Mouse (Mus musculus) ES-E14 (cell line): ENCODE measurements around the gene She. TPM values are rescaled to one million over a fixed set of nuclear protein-coding genes. Genes with fewer than 3 reads are reported as not detected.
A peak's percentile ranks its signal among the peaks of the same experiment; 100 is the strongest.

Source experiments
- DNase-seq: peaks from one replicate; pipeline ENCODE4 v3.0.0-alpha.2; 2013; ENCODE audit warnings: low read depth, low spot score
- H3K27ac ChIP-seq: 2 replicates; pipeline ENCODE4 v1.5.1; 2012; ENCODE audit warnings: low read depth, mild to moderate bottlenecking, low read length, moderate library complexity, mixed read lengths; ENCODE audit not compliant: poor library complexity, insufficient read depth, severe bottlenecking
- H3K36me3 ChIP-seq: 2 replicates; pipeline ENCODE4 v1.6.1; 2012; ENCODE audit warnings: mild to moderate bottlenecking, low read length, moderate library complexity, mixed read lengths; ENCODE audit not compliant: control insufficient read depth, poor library complexity, insufficient read depth, severe bottlenecking
- H3K4me1 ChIP-seq, 2 experiments: fragments of 150-350 bp in 1 of 2; sonication (generic) in 1 of 2; 2 replicates each; pipeline ENCODE4 v1.6.1; 2012; ENCODE audit warnings: low read length in 2 of 2, mild to moderate bottlenecking in 1 of 2, mixed read lengths in 1 of 2; ENCODE audit not compliant: control insufficient read depth in 2 of 2, insufficient read depth in 2 of 2, poor library complexity in 1 of 2
- H3K4me3 ChIP-seq, 2 experiments: fragments of 150-350 bp in 1 of 2; sonication (generic) in 1 of 2; 2 replicates each; pipeline ENCODE4 v1.5.1; 2012; ENCODE audit warnings: low read length in 2 of 2, low read depth in 1 of 2, mild to moderate bottlenecking in 1 of 2, mixed read lengths in 1 of 2; ENCODE audit not compliant: insufficient read depth in 1 of 2, poor library complexity in 1 of 2, severe bottlenecking in 1 of 2
- H3K9ac ChIP-seq: 2 replicates; pipeline ENCODE4 v1.6.1; 2012; ENCODE audit warnings: low read depth, mild to moderate bottlenecking, low read length, mixed read lengths; ENCODE audit not compliant: poor library complexity, insufficient read depth, severe bottlenecking
- H3K9me3 ChIP-seq: fragments of 150-350 bp; sonication (generic); 2 replicates; pipeline ENCODE4 v1.6.1; 2012; ENCODE audit warnings: low read depth, mild to moderate bottlenecking, low read length; ENCODE audit not compliant: control insufficient read depth, insufficient read depth
- CHD2 ChIP-seq: IDR thresholded peaks from 2 replicates; pipeline ENCODE4 v1.6.1; 2014; ENCODE audit warnings: mild to moderate bottlenecking, low read depth, low read length, inconsistent platforms
- HCFC1 ChIP-seq: IDR thresholded peaks from 2 replicates; pipeline ENCODE4 v1.6.1; 2012; ENCODE audit warnings: low read length, inconsistent platforms, borderline replicate concordance; ENCODE audit not compliant: insufficient read depth
- MAFK ChIP-seq: IDR thresholded peaks from 2 replicates; pipeline ENCODE4 v1.6.1; 2014; ENCODE audit warnings: mild to moderate bottlenecking, low read depth, low read length, inconsistent platforms; ENCODE audit not compliant: insufficient read depth
- ZC3H11A ChIP-seq: IDR thresholded peaks from 2 replicates; pipeline ENCODE4 v1.6.1; 2012; ENCODE audit warnings: low read depth, mild to moderate bottlenecking, inconsistent platforms, low read length, borderline replicate concordance
- ZNF384 ChIP-seq: IDR thresholded peaks from 2 replicates; pipeline ENCODE4 v1.6.1; 2012; ENCODE audit warnings: low read depth, low read length, inconsistent platforms
- in situ Hi-C, 2 experiments: fragments of 600-800 bp; cut with MboI; formaldehyde crosslinking; loops; one replicate each; pipeline ENCODE4 v1.15.1; 2025; ENCODE audit warnings: low sequenced_read_pairs in 2 of 2, inconsistent platforms in 1 of 2; ENCODE audit not compliant: unreplicated experiment in 2 of 2
- total RNA-seq: library from RNA; depleted of rRNA; stranded (reverse); fragments of 300-350 nt; gene quantifications from 2 replicates; pipeline ENCODE4 v1.2.3, GENCODE M21; 2012

The She gene
- total RNA-seq, 1 experiment = 2.6 TPM

DNA sequence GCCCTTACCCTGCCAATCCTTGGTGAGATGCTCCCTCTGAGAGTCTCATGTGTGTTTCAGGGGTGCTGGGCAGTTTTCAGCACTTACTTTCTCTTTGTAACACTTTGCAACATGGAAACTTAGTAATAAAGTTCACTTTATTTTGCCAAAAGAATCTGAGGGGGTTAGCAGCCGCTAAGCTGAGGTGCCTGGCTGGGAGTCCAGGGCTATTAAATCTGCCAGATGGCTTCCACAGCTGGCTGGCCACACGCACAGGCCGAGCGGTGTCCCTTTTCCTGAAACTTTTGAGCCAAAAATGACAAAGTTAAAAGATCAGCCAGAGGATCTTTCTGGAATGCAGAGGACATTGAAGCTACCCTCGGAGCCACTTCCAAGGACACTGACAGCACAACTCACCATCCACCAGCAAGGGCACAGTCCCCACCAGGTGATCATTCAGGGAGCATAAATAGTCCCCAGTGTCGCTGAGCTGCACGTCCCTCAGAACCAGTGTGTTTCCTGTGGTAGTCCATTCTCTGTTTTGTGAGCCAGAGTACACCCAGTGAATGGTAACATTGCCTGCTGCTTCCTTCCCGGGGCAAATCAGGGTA lies 58.8 kb downstream of the She start:
- H3K36me3 ChIP-seq = no peaks in the 10 kb centered on the region
- peaks cover 0 to 3% of the 10 kb centered on the region in 2 experiments; a peak in 1 of 4 replicates for H3K4me1 ChIP-seq
- no peak overlapping the region for H3K9ac ChIP-seq
- H3K4me3 ChIP-seq = no peak overlapping the region
- no peak overlapping the region for H3K27ac ChIP-seq
- no peak for DNase-seq
- no peak for TF ChIP-seq MAFK
- no peak for TF ChIP-seq ZC3H11A
- TF ChIP-seq HCFC1 = no peak
- no peak for TF ChIP-seq ZNF384
- no peak for TF ChIP-seq CHD2
- no peaks in the 10 kb centered on the region for H3K9me3 ChIP-seq
- in situ Hi-C loops = no loop called here

DNA sequence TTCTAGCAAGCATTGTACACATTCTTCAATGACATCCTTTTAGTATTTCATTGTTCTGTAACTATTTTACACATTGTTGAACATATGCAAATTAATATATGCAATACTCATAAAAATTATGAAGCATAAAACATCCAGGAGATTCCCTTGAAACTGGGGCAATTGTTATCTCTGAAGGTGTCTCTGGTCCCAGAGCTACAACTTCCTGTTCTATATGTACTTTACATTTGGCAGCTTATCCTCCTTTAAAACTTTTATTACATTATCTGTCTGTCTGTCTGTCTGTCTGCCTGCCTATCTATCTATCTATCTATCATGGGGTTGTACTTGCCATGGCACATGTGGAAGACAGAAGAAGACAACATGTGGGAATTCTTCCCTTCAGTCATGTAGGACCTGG lies 60.5 kb downstream of the She start:
- Histone ChIP-seq H3K27ac (no peak overlapping the region), H3K4me3 (no peak overlapping the region), H3K9ac (no peak overlapping the region), H3K4me1 (no peaks in the 10 kb centered on the region; a peak in 2 of 4 replicates), H3K9me3 (no peaks in the 10 kb centered on the region), H3K36me3 (no peaks in the 10 kb centered on the region)
- DNase-seq = no peak
- in situ Hi-C loops = no loop called here
- TF ChIP-seq ZC3H11A (no peak), HCFC1 (no peak), CHD2 (no peak), MAFK (no peak), ZNF384 (no peak)

DNA sequence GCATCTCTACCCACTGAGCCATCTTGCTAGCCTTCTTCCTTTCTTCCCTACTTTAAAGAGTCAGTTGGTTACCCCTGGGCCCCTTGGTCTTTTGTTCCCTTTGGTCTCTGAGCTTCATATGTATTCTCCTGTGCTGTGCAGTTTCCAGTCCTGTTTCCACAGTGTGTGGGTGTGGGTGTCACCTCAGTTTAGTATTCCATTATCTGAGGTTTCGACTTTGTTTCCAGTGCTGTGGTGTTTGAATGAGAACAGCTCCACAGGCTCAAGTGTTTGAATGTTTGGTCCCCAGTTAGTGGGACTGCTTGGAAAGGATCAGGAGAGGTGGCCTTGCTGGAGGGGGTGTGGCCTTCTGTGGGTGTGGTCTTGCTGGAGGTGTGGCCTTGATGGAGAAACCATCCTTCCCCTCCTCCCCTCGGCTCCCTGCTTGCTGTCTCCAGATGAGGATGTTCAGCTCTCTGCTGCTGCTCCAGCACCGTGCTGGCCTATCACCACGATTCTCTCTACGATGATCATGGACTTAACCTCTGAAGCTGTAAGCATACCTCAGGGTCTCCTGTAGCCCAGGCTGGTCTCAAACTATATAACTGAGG lies 61.4 kb downstream of the She start:
- TF ChIP-seq HCFC1 (no peak), CHD2 (no peak), ZC3H11A (no peak), ZNF384 (no peak), MAFK (no peak)
- H3K9me3 ChIP-seq = no peaks in the 10 kb centered on the region
- H3K4me1 ChIP-seq = peaks cover 0 to 6% of the 10 kb centered on the region in 2 experiments; a peak in 2 of 4 replicates
- in situ Hi-C loops = no loop called here
- H3K36me3 ChIP-seq = no peaks in the 10 kb centered on the region
- no peak overlapping the region for H3K4me3 ChIP-seq
- no peak overlapping the region for H3K27ac ChIP-seq
- peak; percentile 35 for DNase-seq
- no peak overlapping the region for H3K9ac ChIP-seq

DNA sequence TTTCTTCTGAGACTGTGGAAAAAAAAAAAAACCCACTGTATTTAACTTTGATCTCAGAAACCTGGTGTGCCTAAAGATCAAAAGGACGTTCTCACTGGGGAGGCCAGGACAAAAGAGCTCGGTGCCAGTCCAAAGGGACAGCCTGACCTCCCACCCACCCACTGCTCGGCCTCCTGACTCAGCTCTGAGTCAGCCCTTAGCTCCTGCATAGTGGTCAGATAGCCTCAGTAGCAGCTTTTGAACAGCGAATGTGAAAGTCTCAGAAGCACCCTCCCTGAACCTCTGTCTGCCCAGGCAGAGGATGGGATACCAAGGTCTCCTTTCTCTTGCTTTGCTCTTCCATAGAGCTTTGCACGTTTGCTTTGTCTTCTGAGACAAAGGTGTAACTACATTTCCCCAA lies 65.4 kb downstream of the She start:
- Histone ChIP-seq H3K27ac (no peak overlapping the region), H3K4me1 (peaks cover 3 to 8% of the 10 kb centered on the region in 2 experiments; a peak in 2 of 4 replicates), H3K9me3 (no peaks in the 10 kb centered on the region), H3K4me3 (no peak overlapping the region), H3K9ac (no peak overlapping the region), H3K36me3 (no peaks in the 10 kb centered on the region)
- DNase-seq = peak; percentile 33
- TF ChIP-seq HCFC1 = no peak
- no peak for TF ChIP-seq ZNF384
- no peak for TF ChIP-seq CHD2
- TF ChIP-seq MAFK = peak; percentile 58; the same call in 1 of the 2 replicates
- no peak for TF ChIP-seq ZC3H11A
- in situ Hi-C loops = no loop called here
